Mouse (Mus musculus) left cerebral cortex, adult 11 months (tissue): ENCODE results near the gene Cacng1.

Source experiments
- DNase-seq: peaks from one replicate; pipeline ENCODE4 v3.0.0; 2022; ENCODE audit warnings: low spot score

The Cacng1 gene

DNA sequence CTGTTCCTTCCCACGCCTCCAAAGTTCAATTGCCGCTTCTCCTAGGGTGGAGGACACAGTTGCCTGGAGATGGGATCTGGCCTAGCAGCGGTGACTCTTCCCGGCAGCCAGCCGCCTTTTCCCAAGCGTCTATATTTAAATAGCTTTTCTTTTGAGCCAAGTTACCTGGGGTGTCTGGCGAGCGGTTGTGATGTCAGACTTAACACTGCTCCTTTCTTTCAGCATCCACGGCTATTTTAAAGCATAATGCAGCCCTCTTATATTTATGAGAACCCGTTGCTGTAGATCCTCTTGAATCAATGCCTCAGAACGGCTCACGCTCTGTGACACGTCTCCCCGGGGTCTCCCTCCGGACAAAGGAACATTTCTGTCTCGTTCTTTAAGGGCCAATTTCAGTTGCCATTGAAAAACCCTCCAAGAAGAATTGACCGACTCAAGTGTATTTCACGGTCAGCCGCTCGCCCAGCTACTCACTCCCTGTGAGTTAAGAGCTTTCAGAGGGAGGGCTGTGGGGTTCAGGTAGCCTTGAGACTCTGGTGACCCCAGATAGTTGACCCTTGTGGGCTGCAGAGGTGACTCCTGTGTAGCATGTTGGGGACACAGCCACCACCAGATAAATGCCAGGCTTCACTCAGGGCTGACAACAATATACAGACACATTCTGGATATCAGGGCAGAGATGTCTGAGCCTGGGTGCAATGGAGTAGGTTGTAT, 8.3 kb downstream of the Cacng1 start:
- no peak for DNase-seq

DNA sequence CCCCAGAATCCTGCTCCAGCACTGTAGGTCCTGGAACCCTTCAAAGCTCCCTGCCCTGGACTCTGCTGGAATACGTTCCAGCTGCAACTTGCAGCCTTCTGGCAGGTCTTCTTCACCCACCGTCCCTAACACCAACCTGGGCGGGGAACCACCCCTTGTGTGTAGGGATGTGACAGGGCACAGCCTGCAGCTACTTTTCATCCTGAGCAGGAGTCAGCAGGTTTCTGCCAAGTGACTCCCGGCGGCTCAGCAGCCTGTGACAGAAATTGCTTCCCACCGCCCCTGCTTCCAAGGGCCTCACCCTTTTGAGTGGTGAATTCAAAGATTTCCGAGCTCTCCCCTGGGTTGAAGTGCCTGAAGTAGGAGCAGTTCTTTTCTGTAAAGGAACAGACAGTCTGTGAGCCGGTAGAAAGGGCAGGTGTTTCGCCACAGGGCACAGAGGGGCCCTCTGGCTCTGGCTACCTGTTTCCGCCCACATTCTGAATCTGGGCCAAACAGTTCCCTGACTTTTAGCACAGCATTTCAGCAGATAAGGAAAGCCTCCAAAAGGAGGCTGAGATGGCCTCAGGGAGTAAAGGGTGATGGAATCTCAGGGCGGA, 10.7 kb downstream of the Cacng1 start:
- no peak for DNase-seq

DNA sequence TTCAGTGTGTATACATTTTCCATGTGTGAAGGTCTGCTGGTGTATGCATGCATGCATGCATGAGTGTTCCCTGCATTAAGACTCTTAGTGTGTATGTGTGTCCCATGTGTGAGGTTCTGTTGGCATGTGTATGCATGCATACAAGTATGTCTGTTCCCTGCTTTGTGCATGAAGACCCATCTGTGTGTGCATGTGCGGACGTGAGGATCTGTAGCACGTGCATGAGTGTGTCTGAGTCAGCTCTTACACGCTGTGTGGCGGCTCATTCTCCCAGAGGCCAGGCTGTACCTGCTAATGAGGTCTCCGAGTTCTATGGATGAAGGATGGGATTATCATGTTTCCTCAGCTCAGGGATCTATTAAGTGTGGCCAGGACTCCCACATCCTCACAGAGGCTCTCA, 11.3 kb downstream of the Cacng1 start:
- DNase-seq = no peak

DNA sequence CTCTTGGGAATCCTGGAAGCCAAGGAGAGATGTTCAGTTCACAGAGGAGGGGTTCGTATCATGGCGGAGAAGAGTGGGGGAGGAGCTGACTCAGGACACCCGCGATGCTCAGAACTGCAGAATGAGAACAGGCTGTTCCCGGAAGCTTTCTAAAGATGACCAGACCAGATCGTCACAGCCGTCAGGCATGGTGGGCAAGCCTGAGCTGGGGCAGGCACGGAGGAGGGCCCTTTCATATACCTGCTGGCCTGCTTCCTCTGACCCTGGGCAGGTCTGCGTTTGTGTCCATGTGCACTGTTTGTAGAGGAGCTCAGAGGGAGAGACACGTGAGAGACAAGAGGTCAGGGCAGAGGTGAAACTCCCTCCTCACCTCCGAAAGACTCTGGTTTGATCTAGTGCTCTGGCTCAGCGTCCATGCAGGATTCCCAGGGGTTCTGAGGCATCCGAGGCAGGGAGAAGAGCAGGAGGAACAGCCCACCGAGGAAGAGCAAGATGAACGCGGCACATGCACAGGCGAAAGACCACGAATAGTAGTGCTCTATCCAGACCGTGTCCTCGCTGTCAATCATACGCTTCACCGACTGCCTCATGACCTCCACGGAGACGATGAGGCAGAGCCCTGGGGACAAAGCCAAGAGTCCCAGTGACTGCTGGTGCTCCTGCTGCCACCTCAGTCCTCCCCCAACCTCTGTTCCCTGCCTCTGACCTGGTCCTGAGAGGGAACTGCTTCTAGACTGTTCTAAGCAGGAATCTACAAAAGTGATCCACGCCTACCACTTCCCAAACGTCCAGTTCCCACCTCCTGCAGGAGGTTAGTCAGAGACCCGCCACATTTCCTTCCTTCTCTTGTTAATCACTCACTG, 12.8 kb downstream of the Cacng1 start:
- DNase-seq = no peak

DNA sequence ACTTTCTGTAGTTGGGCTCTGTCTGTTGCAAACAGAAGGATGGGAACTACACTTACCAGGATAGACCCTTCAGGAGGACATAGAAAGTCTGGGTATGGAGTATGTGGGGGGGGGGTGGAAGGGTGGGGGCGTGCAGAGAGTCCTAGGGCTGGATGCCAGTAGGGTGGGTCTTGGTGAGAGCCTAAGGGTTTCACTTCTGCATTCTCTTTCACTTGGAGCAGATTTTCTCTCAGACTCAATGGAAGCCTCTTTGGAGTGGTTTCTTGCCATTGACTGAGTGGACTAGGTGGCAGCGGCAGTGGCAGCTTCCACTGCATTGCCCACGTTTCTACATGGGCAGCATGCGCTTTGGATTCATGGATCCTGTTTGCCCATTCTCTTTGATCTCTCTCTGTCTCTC, 16.4 kb downstream of the Cacng1 start:
- no peak for DNase-seq

DNA sequence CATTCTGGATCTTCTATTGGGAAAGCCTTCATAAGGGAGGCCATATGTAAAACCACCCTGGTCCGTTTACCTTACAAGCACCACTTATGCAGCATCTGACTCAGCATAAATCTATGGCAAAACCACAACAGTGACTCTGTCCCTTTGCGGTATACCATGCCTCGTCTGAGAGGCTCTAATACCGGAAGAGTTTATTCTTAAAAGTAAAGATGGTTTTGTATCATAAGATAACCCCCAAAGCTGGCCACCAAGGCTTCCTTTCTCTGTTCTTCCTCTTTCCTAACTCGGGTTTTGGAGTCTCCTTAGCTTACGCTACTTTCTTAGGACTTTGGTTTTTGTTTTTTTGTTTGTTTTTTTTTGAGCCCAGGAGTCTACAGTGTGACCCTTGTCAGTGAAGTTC, 23.0 kb downstream of the Cacng1 start:
- DNase-seq = no peak

DNA sequence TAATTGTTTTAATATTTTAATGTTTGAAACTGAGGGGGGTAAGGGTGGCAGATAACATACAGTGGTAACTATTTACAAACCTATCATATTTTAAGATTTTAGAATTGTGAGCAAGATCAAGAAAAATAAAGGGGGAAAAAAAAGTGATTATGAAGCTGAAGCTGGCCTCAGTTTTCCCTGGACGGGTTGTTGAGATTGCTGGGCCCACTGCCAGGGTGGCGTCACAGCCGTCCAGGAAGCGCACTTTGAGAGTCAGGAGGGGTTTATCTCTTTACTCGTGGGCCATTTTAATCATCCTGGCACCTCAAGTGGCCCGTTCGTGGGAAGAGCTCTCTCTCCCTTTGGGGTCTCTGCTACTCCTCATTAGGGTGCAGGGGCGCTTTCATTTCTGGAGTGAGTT, 24.8 kb downstream of the Cacng1 start:
- DNase-seq = no peak

DNA sequence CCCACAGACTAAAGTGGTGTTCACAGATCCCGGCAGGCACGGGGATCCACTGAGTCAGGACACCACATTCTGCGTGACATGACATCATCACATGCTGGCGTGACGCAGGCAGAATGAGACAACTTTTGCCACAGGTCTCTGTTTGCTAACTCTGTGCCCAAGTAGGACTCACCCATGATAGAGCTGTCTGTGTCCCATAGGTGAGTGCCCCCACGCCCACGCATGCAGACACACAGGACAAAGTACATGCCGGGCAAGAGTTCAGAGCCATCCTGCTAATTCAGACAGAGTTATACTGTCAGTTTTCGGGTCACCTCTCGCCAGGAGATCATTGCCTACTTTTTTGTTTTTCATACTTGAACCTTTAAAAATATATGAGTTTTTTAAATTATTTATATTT, 27.8 kb downstream of the Cacng1 start:
- DNase-seq = no peak

DNA sequence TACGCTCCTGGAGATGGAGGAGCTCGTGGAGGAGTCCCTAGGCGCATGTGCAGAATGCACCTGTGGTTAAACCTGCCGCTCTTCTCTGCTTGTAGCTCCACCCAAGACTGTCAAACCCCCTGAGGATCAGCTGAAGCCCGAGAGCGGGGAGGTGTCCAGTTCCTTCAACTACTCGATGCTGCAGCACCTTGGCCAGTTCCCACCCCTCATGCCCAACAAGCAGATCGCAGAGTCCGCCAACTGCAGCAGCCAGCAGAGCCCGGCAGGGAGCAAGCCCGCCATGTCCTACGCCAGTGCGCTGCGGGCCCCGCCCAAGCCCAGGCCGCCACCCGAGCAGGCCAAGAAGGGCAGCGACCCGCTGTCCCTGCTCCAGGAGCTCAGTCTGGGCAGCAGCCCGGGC, 30.0 kb downstream of the Cacng1 start:
- no peak for DNase-seq

DNA sequence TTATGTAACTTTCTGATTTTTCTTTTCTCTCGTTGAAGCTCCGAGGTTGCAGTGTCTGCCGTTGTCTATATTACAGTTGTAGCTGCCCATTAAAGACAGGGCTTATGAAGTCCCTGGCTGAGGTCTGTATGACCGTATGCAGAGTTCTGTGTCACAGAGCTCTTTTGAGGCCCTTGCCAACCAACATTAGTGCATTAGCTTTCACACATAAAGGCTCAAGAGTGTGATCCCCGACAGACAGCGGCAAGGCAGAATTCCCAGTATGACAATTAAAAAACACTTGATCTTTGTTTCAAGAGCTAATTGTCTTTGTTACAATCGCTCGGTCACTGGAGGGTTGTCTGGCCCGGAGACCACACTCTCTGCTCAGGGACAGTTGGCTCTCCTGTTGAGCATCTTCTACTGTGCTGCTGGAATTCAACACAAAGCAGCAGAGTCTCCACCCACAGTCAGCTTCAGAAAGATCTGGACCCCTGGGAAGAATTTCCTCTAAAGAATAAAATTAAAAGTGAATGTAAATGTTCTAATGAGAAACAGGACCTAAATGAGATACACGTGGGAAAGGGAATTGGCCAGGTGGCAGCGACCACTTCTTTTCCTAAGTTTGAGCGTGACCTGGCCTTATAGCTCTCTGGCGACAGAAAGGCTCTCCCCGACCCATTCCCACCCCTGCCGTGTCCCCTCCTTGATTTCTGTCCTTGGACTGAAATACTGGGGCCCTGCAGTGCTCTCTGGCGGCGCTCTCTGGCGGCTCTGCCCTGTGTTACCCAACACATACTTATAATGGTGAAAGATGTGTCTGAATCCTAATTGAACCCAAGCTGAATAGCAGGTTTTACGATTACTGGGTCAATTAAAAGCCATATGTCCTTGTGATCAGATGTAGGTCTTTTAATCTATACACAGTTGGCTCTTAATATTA, 32.5 kb downstream of the Cacng1 start:
- DNase-seq = no peak

DNA sequence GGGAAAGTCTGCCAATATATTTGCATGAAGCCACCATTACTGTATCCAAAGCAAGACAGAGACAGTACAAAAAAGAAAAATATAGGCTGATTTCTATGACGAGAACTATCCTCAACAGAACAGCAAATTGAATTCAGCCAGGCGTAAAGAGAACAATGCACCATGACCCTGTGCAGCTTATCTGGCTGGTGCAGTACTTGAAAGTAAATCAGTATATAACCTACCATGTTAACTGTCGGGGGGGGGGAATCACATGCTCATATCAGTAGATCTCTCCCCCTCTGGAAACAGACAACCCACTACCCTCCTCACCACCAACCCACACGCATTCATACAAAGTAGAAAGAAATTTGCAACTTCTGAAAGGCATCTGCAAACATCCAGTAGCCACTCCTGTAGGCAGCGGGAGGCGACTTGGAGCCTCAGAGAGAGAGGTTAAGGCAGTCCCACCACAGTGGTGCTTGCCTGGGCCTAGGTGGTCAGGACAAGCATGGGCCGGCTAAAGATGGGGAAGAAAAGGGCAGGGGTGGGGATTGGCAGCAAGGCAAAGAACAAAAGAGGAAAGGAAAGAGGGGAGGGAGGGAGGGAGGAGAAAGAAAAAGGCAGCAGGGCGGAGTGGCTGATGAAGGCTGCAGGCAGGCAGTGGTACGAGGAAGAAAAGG, 33.5 kb downstream of the Cacng1 start:
- DNase-seq = no peak

DNA sequence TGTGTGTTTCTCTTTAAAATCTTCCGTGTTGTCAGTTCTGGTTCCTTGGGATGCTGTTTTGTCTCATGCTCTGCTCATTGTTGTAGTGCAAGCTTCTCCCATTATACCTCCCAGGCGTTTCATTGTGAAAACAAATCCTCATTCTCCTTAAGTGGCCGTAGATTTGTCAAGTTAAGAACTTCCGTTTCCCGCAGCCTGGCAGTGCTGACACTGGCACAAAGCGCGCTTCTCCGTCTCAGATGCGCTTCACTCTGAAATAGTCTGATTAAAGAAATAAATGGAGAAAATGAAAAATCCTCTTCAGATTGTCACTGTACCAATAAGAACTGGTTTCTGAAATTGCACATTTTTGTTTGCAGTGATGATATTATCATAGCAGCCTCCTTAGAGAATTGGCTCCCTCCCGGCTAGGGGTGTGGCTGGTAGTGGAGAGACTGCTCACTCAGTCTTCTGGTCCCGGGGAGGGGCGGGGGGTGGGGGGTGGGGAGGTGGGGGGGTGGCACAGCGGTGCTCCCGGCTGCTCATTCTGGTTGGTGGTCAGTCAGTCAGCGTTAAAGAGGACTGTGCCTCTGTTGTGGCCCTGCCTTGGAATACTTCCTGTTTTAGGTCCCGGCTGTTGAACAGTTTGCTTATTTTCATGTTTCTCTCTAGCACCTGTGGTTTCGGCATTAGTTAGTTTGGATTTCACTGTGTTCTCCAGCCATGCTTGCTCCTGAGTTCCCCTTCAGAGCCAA, 39.9 kb downstream of the Cacng1 start:
- DNase-seq = no peak

DNA sequence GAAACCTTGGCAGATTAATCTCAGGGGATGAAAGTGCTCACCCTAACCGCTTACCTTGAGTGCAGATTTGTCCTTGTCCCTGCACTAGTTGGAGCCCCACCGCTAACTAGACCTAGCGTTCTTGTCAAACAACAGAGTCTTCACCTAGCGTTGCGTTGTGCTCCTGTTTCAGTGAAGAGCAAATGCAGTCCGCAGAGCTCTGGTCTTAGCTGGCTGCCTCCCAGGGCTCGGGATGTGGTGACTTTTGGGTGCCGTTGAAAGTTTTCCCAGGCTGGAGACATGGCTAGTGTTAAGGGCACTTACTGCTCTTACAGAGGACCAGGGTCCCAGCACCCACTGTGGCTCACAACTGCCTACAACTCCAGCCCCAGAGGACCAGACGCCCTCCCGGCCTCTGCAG, 41.1 kb downstream of the Cacng1 start:
- DNase-seq = no peak

DNA sequence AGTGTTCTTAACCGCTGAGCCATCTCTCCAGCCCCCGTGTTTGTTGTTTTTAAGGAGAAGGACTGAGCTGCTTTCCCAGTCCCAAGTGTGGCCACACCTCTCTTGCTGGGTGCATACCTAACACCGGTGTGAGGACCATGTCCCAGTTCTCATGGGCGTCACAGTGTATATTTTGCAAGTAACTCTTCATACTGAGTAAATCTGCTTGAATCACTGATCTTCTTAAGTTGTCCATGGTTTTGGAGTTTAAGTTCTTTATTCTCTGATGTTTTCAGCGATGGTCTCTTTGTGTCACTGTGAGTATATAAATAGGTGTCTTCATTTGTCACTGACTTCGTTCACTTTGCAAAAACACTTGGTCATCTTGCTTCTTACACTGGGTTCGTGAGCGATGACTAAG, 41.7 kb downstream of the Cacng1 start:
- DNase-seq = no peak

DNA sequence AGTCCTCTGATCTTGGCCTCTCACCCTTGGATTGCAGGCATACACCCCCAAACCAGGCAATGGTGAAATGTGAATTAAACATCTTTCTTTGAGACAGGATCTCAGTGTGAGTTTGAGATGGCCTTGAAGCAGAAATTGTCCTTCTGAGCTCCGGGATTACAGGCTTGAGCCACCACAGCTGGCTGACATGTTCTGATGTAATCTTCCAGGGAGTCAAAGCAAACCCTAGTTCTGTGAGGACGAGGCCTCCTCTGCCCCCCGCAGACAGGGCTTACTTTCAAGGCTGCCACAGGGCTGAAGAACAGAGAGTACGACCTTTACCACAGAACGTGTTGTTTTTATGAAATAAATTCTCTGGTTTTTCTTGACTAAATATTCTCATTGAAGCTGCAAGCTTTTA, 42.3 kb downstream of the Cacng1 start:
- no peak for DNase-seq

DNA sequence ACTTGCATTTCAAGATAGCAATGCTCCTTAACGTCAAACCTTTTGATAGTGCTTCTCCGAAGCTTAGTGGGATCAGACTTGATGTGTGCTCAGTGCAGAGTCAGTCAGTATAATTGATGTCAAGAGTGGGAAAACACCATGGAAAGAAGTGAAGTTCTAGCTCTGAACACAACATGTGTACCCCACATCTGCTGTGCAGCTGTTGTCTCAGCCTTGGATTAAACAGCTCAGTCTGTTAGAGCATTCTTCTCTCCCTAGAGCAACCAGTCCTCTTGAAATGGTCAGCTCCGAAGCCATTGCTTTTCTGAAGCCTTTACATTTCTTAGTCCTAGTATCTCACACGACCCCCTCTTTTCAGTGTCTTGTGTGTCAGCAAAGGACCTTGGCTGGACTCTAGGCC, 47.3 kb downstream of the Cacng1 start:
- DNase-seq = no peak

DNA sequence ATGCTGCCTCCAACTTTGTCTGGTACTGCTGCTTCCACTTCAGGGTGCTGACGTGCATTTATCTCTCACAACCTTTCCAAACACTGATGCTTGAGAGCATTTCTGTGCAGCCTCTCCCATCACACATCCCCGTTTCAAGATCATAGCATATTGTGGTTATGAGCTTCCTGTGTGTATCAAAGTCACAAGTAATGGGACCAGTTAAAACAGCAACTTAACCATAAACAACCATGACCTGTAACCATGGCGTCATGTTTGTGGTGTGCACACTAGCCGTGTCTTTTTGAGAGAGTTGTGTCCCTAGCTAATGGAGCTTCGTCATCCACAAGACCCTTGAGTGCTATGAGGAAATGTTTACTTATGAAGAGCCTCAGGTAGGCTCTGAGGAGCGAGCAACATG, 48.1 kb downstream of the Cacng1 start:
- no peak for DNase-seq

DNA sequence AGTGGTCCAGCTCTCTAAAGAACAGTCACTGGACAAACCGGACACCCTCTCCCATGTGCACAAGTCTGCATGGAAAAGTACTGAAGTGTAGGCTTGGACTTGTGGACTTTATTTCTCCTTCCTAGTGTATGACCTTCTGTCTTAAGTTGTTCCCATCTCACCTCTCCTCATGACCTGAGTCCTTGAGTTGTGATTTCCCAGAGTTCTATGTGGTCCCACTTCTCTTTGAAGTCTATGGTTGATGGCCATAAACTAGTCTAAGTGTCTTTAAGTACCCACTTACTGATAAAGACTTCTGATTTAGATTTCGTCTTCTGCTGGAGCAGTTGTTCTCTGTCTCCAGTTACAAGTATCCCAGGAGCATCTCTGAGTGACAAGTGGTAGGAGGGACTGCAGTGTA, 48.8 kb downstream of the Cacng1 start:
- no peak for DNase-seq

DNA sequence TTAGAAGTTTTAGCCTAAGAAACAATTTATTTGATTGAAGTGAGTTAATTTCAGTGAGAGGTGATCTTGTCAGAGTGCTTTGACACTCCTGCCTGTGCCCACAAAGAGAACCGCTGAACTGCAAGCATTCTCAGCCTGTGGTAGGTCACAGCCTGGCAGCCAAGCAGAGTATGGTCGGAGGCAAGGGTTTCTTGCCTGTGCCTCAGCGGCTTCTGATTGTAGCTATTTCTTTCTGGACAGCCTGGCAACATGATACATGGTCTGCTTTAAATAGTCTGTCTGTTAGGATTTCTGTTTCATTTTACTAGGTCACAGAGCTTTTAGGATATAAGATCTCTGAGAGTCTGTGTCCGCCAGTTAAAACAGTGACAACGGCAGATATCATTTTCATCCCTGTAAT, 53.7 kb downstream of the Cacng1 start:
- DNase-seq = no peak

DNA sequence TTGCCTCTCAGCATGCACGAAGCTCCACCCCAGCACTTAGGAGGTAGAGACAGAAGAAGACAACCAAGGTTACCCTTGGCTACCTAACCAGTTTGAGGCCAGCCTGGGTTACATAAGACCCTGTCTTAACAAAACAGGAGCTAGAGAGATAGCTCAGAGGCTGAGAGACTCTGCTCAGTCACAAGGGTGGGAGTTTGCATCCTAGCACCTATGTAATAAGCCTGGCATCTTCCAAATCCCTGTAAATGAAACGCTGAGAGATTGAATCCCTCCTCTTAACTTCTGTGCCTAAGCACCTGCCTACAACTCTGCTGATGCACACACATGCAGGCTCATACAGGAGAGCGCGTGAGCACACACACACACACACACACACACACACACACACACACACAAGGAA, 55.9 kb downstream of the Cacng1 start:
- no peak for DNase-seq

DNA sequence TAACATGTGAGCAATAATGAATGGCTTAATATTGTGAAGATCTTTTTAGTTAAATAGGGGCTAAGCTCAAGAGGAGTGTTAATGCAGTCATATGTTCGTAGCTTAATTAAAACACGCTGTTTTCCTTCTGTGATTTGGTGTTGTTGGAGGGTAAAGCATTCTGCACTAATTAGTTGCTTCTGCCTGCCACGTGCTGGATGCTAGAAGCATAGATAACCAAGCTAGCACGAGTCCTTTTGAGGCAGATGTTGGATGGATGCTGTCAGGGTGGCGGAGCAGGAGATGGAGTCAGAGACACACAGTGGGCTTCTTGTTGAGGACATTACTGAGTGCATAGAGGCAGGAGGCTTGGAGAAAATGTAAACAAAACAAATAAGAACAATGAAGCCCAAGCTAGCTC, 59.2 kb downstream of the Cacng1 start:
- DNase-seq = no peak
